Mouse (Mus musculus) monocyte, adult 2 months (primary cell): Measurements from ENCODE around the gene F11r.

ENCODE experiments used
- DNase-seq, 2 experiments: peaks; one replicate each; pipeline ENCODE4 v3.0.0; 2022; ENCODE audit warnings: low spot score in 2 of 2, low read depth in 1 of 2

F11r gene

DNA sequence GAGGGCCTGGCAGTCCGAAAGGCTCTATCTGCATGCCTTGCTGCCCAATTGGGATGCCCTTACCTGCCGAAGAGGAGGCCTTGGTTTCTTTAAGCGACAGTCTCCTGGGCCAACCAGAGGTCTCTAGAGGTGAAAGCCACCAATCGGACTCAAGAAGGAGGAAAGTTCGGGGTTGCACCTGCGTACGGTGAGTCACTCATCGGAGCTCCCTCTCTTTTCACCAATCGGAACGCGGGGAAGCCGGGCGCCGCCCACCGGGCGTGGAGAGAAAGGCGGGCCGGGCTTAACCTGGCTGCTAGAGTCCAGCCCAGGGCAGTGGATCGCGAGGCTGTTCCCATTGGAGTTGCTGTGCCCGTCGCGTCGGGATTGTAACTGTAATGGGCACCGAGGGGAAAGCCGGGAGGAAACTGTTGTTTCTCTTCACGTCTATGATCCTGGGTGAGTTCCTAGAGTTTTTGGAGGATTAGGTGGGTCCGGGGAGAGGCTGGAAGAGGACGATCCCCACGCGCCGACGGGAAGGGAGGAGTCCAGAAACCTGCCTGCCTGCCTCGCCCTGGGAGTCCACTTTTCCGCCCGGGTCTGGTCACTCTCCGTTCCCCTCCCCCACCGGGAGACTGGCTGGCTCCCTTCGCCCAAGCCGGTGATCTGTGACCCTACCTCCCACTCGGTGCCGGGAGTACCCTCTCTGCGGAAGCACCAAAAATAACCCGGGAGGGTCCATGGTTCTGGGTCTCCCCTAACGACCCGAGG, at the start of gene F11r:
F11r (plus strand) TSS at position 272 of the 750 bp plus-strand sequence.
- DNase-seq: peak in 1 of 2 experiments; percentile 21

DNA sequence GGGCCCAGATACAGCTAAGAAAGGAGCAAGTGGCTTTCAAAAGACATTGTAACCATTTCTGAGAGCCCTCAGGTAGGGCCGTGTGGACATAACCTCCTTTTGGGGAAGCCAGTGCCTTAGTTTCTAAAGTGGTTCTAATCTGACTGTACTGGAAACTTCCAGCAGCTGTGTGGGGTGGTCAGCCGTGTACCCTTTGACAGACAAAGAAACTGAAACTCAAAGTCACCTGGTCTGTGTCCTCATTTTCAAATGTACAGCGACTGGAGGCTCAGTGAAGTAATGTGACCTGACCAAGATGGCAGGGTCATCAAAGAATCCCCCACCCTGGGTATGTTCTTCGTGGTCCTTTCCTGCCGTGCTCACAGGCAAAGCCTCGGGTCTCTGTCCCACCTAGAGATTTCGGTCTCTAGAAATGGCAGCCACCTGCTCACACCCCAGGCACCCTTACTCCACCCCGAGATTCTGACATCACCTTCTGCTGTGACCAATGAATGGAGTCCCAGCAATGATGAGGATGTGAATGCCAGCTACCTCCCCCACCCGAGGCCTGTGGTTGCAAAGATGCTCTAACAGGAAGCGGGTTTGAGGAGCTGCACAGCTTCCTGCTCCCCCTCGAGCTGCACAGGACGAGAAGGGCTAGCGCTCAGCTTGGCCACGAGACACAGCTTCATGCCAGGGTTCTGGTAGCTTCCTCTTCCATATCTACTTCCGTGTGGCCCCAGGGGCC, 48.8 kb upstream of the F11r start, which contains the start of gene Arhgap30:
Arhgap30 (plus strand) TSS at position 579 of the 727 bp plus-strand sequence.
- peak; percentile 88 to 91 for DNase-seq

DNA sequence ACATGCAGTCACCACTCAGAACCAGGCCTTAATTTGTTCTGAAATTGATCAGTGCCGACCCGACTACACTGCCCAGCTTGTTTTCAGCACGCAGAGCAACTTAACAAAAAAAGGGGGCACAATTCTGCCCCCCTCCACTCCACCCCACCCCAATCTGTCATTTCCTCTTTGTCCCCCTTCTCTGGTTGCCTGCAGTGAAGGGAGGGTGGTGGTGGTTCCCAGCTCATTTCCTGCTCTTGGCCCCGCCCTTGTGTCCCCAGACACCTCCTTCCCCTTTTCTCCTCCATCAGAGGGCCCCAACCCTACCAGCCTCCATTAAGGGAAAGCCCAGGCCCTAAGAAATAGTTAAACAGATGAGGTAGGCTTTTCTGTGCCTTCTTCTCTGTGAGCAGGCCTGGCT, 47.2 kb upstream of the F11r start:
- peak in 1 of 2 experiments; percentile 76 for DNase-seq

DNA sequence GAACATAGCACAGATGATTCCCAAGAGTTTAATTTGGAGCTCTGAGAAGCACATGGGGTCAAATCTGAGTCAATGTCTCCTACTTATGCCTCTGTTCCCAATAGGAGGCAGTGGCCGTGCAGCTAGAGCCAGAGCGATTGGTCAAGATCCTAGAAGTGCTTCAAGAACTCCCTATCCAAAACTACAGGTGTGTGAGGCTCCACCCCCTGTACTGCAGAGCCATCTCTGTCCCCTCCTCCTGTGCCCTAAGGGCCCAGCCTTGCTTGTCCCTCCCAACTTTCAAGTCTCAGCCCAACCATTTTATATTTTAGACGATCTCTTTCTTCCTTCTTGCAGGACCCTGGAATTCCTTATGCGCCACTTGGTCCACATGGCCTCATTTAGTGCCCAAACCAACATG, 35.5 kb upstream of the F11r start:
- DNase-seq: no peak

DNA sequence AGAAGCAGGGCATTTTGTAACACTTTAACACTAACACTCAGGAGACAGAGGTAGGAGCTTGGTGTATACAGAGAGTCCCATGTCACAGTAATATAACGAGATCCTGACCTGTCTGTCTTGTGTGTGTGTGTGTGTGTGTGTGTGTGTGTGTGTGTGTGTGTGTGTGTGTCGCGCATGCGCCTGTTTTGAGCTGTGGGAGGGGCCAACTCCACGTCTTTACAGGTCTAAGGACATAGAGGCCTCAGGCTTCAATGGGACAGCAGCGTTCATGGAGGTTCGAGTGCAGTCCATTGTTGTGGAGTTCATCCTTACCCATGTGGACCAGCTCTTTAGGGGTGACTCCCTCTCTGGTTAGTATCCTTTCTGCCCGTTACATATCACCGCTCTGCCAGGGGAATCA, 34.3 kb upstream of the F11r start:
- DNase-seq: no peak

DNA sequence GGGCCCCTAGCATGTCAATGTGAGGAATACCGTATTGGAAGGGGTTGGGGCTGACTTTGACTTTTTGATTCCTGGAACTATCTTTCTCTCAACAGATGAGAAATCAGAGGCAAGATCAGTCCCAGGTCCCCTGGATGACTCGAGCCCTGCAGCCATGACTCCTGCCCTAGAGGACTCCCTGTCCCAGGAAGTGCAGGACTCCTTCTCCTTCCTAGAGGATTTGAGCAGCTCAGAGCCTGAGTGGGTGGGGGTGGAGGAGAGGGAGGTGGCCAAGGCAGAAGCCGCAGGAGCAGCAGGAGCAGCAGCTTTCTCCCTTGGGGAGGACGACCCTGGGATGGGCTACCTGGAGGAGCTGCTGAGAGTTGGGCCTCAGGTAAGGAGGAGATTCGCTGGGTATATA, 30.1 kb upstream of the F11r start:
- no peak for DNase-seq

DNA sequence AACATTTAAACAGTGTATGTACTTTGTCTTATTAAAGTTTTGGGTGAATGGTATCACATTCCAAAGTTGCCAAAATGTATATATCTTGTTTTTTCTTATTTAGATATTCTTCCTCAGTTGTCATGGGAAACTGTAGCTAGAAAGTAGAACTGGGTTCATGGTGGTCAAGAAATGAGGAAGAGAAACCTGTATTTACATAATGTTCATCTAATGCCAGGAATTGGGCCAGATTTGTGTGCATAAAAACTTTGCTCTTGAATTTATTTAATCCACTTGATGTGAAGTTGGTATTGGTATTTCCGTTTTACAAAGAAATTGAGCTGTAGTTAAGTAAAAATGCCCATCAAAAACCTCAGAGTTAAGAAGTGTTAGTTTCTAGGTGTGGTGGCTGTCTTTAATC, 27.1 kb upstream of the F11r start:
- DNase-seq: no peak

DNA sequence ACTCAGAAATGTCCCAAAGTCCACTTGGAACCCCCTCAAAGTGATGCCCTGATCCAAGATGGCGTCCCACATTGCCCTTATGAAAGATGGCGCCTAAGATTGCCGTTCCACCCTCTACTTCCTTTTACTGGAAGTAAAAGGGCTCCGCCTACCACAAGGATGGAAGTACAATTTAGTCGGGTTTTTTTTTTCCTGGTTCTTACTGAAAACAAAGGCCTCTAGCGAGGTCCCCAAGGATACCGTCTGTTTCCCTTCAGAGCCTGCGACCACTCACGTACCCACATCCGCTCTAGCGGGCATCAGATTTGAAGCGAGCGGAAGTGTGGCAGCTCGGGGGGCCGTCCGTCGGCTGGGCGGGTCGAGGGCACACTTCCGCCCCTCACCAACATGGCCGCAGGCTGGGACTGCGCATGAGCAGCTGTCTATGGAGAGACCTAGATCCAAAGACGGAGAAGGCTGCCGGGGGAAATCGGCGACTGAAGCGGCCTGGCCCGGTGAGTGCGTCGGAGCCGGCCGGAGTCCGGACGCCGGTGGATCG, 26.3 kb upstream of the F11r start, which contains the start of gene Usf1:
Usf1 (plus strand) TSS at position 367 of the 538 bp plus-strand sequence.
- peak; percentile 78 to 92 for DNase-seq

DNA sequence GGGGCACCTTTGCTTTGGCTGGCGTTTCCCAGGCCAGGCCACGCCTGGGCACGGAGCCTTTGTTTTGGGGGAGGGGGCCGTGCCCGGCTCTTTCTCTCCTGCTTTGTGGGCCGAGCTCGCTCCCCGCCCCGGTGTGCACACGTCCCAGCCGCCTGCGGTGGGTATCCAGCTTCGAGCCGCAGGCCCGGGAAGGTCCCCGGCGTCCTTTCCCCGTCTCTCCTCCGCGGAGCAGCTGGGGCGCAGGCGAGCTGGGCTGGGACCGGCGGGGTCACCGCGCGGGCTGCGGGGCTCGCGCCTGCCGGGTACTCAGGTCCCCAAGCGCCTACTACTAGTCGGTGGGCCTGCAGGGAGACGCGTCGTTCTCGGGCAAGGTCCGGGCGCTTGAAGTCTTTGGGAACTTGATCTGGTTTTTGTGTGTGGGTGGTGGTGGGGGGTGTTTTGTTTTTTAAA, 25.8 kb upstream of the F11r start:
- DNase-seq: no peak

DNA sequence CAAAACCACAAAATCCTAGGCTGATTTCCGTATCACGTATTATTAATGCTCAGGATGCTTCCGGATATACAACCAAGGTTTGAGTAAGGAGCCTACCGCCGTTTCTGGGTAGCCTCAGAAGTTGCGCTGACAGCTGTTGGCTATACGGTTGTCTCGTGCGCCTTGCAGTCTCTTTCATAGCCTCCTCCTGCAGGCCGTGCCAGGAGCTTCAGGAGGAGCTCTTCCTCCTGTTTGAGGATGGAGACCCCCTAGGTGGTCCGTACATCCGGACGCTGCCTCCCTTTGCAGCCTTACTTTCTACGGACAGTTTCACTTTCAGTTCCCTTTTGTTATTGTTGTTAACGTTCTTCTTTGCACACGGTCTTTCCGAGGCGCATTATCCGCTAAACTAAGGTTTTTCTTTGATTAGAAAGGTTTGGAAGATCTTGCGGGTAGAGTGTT, 25.3 kb upstream of the F11r start:
- DNase-seq: peak in 1 of 2 experiments; percentile 41

DNA sequence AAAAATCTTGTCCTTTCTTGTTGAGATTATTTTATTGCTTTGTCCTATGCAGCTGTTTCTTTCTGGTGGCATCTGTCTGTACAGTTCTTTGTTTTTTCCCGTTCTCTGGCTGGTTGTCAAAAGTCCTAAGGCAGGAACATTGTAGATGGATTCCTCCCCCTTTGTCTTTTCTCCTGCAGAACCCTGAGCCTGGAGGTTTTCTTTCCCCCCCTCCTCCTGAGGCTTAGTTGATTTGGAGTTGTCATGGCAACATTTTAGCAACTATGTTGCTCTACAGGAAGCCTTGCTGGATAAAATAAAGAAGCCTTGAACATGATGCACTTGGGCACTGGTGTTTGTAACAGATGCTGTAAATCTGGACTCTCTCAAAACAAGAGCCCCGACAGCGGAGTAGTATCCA, 24.9 kb upstream of the F11r start:
- DNase-seq: no peak

DNA sequence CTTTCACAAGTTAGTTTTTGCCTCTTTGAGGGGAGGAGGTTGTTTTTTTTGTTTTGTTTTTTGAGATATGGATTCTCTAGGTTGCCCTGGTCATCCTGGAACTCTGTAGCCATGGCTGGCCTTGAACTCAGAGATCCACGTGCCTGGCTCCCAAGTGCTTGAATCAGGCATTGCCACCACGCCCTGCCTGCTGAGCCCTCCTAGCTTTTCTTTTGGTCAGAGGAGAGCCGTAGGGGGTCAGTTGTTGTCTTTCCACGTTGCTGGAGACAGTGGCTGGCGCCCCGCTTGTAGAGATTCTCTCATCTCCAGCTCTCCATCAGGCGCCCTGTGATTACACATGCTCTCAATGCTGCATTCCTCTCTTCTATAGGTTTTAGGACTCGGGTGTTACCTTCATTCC, 23.7 kb upstream of the F11r start:
- no peak for DNase-seq

DNA sequence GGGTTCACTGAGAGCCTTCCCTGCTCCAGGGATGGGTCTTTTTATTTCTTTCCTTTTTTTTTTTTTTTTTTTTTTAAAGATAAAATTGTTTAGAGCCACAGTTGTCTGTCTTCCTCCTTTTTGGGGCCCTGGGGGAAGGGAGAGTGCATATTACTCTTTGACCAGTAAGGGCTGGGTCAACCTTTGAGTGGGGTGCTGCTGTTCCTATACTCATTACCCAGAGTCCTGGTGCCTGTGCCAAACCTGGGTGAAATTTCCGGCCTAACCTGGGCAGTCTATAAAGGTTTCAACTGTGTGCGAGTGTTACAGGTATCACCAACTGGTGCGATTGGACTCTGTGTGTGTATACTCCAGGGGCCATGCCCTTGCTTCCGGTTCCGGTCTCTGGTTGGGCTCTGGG, 18.7 kb upstream of the F11r start, which contains the start of gene Tstd1:
Tstd1 (plus strand) TSS at position 213 of the 400 bp plus-strand sequence.
- no peak for DNase-seq

DNA sequence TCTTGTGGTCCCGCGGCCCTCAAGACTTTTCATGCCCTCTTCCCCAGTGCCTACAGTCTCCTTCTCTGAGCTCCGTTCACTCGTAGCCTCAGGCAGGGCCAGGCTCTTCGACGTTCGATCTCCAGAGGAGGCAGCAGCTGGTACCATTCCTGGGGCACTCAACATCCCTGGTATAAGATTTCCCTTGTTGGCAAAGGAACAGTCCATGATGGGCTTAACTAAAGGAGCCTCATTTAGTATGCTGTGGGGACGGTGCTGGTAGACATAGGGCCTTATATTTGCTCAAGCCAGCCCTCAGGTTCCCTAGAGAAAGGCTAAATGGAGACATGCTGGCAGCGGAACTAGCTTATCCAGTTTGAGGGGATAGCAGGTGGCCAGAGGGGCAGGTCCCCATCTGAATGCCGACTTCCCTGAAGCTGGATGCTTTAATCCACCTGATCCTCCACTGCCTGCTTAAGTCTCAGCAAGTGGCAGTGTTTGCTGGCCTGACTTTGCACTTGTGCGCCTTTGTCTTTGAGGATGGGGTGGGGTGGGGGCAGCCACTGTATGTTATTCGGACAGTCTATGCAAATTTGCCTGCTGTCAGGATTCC, 17.9 kb upstream of the F11r start:
- DNase-seq: no peak

DNA sequence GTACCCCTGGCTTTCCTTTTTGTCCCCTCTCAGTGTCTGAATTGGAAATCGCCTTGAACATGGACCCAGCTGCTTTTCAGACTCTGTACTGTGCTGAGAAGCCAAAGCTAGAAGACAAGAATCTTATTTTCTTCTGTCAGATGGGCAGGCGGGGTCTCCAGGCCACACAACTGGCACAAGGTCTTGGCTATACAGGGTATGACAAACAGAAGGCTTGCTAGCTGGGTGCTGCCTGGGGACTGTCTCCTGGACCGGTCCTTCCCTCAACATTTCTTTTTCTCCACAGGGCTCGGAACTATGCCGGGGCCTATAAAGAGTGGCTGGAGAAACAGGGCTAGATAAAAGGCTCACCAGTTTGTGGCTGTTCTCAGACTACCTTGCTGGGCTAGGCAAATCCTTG, 17.4 kb upstream of the F11r start:
- no peak for DNase-seq

DNA sequence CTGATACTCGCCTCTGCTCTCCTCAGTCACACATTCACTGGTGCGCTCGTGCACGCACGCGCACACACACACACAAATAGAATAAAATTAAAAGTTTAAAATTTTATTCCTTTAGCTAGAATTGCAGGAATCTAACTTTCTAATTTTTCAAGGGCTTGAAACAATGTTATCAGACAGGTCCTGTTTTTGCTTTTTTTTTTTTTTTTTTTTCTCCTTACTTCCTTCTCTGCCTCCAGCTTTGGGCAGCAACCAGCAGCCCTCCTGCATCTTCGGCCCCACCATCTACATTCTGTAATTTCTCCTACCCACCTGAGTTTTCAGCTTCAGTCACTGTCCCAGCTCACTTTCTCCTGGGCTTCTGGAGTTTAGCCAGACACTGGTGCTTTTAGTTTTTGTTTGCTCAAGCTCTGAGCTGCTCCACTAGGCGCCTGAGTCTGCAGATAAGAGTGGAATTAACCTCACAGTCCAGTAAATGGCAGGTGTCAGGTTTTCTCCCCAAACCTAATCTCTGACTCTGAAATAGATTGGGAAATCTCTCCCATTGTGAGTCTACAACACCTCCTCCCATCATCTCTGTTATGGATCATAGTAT, 14.7 kb upstream of the F11r start:
- no peak for DNase-seq

DNA sequence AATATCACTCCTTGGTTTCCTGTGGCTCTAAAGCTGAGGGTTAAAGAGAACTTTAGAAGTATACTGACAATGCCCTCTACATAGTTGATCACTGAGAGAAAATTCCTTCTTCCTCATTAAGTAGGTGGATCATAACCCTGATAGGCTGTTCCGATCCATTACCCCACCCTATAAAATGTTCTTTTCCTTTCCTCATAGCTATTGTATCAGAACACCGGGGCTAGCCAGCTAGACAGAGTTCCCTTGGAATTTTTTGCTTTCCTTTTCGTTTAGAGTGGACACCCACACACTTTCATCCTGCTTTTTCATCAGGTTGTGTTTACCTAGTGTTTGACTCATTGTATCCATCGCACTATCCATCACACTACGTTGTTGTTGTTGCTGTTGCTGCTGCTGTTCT, 12.7 kb upstream of the F11r start:
- no peak for DNase-seq

DNA sequence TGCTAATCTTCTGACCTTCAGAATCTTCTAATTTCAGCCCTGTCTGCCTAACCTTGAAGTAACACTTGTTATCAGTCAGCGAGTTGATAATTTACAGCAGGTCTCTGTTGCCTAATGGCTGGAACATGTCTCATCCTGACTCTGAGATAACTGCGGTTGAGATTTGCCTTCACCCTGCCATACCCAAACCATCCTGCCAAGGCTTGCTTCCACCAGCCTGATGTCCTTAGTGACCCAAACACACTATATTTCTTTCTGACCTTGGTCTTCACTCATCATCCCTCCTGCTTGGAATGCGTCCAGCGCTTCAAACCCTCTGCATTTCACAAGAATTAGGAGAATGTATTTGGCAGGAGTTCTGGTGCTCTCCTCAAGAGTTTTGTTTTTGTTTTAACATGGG, 12.2 kb upstream of the F11r start:
- no peak for DNase-seq

DNA sequence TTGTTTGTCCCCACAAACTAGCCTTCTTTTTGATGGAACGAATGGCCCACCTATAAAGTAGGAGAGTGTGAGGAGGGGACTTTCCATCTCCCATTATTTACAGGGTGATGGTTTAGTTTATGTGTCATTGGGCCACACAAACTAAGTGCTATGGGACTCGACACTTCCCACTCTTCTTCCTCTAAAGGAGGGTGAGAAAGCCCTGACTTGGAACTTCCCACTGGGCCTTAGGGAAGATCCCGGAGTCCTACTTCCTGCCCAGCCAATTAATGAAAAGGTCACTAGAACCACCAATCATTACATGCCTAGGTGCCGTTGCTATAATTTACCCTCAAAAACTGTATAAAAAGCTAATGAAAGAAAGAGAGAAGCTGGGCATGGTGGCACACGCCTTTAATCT, 5.2 kb upstream of the F11r start:
- DNase-seq: no peak

DNA sequence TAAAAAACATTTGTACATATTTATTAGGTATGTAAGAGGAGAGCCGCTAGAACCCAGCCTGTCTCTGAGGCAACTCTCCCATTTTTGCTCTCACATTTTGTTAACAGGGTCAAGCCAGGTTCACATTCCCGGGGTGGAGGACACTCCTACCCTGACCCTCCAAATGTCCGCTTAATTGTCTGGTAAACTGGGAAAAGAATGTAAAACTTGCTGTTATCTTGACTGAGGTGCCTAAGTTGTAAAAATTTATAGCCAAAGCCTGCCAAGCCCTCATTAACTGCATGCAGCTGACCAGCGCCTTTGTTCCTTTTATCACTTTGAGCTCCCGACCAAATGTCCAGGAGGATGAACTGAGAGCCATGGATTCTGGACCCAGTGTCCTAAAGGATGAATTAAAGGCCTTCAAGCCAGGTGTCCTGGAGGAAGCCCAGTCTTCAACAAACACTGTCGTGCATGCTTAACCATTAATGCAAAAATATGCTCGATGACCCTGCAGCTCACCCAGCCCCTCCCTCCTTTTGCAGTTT, 2.0 kb upstream of the F11r start:
- no peak for DNase-seq

DNA sequence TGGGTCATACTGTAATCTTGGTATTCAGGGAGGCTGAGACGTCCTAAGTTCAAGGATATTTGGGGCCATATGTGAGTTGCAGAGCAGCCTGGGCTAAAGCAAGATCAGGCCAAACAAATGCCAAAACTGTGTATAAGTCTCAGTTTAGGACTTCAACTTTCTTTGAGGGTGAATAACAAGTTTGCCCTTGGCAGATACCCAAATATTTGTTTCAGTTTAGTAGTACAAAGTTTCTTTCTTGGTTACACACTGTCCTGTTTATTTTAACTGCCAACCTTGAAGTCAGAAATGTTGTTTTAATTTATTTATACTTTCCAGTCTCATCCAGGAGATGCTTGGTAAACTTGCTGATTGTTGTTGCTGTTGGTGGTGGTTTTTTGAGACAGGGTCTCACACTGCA, 1.4 kb upstream of the F11r start:
- DNase-seq: no peak
